Mouse (Mus musculus) brain, embryonic 14.5 days (tissue): ENCODE data around the gene Elk1. TPM values are rescaled to one million over a fixed set of nuclear protein-coding genes. Genes with fewer than 3 reads are reported as not detected.

Experiments
- DNase-seq: peaks from one replicate; pipeline ENCODE4 v3.0.0-alpha.2; 2011; ENCODE audit warnings: low read depth
- CTCF ChIP-seq: fragments of 200-500 bp; IDR thresholded peaks from 2 replicates; pipeline ENCODE4 v1.5.1; 2012; ENCODE audit warnings: inconsistent platforms, mild to moderate bottlenecking, moderate library complexity, borderline replicate concordance; ENCODE audit not compliant: insufficient read depth, insufficient read length; ENCODE audit errors: extremely low read depth
- POLR2A ChIP-seq: fragments of 200-500 bp; IDR thresholded peaks from 2 replicates; pipeline ENCODE4 v1.6.1; 2012; ENCODE audit warnings: mild to moderate bottlenecking, inconsistent platforms, borderline replicate concordance; ENCODE audit not compliant: poor library complexity, insufficient read depth, insufficient read length, severe bottlenecking; ENCODE audit errors: extremely low read depth
- polyA plus RNA-seq: library from polyadenylated mRNA; depleted of rRNA; stranded (reverse); fragments of >200 nt; gene quantifications from 2 replicates; pipeline ENCODE4 v1.2.3, GENCODE M21; 2012; rRNA removed

The Elk1 gene
- polyA plus RNA-seq, 1 experiment = 36.4 TPM

- DNase-seq = no peak
- no peak for TF ChIP-seq CTCF
- no peak for TF ChIP-seq POLR2A
These were observed 30.1 kb downstream of the Elk1 start for GRCm38 (mm10) chrX:20920249-20920843.

- DNase-seq = no peak
- no peak for TF ChIP-seq CTCF
- no peak for TF ChIP-seq POLR2A
These were observed 35.3 kb downstream of the Elk1 start for GRCm38 (mm10) chrX:20915075-20915474.

- no peak for TF ChIP-seq POLR2A
- no peak for TF ChIP-seq CTCF
These were observed 36.7 kb downstream of the Elk1 start for GRCm38 (mm10) chrX:20913726-20914125.

DNA sequence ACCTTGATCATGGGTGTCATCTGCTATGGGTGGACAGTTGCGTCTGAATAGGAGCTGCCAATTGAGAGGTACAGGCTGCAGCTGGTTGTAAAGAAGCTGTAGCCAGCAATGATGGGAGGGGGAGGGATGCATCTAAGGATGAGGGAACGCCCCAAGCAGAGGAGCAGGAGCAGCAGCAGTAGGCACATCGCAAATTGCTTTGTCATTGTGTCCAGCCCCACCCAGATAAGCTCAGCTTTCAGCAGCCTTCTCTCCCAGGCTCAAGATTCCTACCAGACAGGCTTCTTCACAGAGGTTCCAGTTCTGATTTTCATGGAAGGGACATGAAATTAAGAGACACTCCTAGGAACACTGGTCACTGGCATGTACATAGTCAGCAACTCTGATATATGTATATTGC lies 40.3 kb downstream of the Elk1 start:
- no peak for TF ChIP-seq POLR2A
- no peak for TF ChIP-seq CTCF
- DNase-seq = no peak

More at GRCm38 (mm10) chrX:20913726-20914125, 36.7 kb downstream of the Elk1 start:
- no peak for DNase-seq

Other genes with a start within 250 kb of the Elk1 start
- 110 and 114 TPM in 2 replicates for gene Usp11, start 246.7 kb downstream of the Elk1 start, polyA plus RNA-seq
- 229 and 263 TPM in 2 replicates for gene Araf, start 152.8 kb downstream of the Elk1 start, polyA plus RNA-seq
- 3.9 and 5.9 TPM in 2 replicates for gene Timp1, start 80.4 kb downstream of the Elk1 start, polyA plus RNA-seq
- 28.2 and 68.1 TPM in 2 replicates for gene Syn1, start 29.6 kb downstream of the Elk1 start, polyA plus RNA-seq
- gene Cfp, start 19.1 kb downstream of the Elk1 start, polyA plus RNA-seq = 25.4 and 33.6 TPM in 2 replicates
- 17.2 and 26.1 TPM in 2 replicates for gene Uxt, start 11.4 kb upstream of the Elk1 start, polyA plus RNA-seq
- gene Zfp182, start 111.7 kb upstream of the Elk1 start, polyA plus RNA-seq = 7.4 and 7.9 TPM in 2 replicates
- gene Spaca5, start 117.8 kb upstream of the Elk1 start, polyA plus RNA-seq = not detected in 2 replicates
- 1.6 and 2.3 TPM in 2 replicates for gene Zfp300, start 138.9 kb upstream of the Elk1 start, polyA plus RNA-seq
- gene Ssxa1, start 165.2 kb upstream of the Elk1 start, polyA plus RNA-seq = not detected in 2 replicates
- gene Gm21876, start 225.0 kb upstream of the Elk1 start, polyA plus RNA-seq = not detected in 2 replicates